Mouse (Mus musculus): ENCODE results near the gene Cyp2w1. TPM values are rescaled to one million over a fixed set of nuclear protein-coding genes. Genes with fewer than 3 reads are reported as not detected.
A peak's percentile ranks its signal among the peaks of the same experiment; 100 is the strongest.

Cyp2w1 gene
- polyA plus RNA-seq, 1 experiment: 0.33 TPM

DNA sequence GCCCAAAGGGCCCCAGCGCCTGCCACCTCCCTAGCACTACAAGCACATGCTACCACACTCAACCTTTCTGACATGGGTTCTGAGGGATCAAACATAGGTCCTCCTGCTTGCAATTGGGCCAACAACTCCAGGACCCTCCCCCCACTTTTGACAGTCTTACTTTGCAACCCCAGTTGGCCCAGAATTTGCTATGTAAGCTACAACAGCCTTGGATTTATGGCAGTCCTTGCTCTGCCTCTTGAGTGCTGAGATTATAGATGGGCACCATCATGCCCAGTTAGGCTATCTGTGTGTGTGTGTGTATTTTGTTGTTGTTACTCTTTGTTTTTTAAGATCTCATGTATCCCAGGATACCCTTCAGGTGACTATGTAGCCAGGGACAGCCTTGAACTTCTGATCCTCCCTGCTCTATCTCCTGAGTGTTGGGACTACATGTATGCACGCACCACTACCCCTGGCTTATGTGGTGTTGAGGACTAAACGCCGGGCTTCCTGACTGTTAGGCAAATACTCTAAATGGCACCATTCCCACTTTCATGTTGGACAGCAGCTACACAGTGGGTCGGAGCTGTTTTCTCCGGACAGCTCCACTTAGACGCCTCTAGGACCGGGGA lies 27.5 kb downstream of the Cyp2w1 start:
- peaks cover 65% of the 10 kb centered on the region for H3K4me1 ChIP-seq (ENCODE audit: control insufficient read depth, insufficient read depth, low read length)
- DNase-seq: no peak
- 12% methylated on average over 8 of the region's 8 CpGs for WGBS
- H3K4me3 ChIP-seq (replicated peaks; ENCODE audit: extremely low read depth, low read depth, low read length): peak overlapping the region; percentile 42
- TF ChIP-seq POLR2A (IDR thresholded peaks at IDR 0.05; ENCODE audit: borderline replicate concordance, extremely low read depth, low read depth, low read length) (no peak), CTCF (IDR thresholded peaks at IDR 0.05; ENCODE audit: insufficient read depth, low read length) (no peak)

DNA sequence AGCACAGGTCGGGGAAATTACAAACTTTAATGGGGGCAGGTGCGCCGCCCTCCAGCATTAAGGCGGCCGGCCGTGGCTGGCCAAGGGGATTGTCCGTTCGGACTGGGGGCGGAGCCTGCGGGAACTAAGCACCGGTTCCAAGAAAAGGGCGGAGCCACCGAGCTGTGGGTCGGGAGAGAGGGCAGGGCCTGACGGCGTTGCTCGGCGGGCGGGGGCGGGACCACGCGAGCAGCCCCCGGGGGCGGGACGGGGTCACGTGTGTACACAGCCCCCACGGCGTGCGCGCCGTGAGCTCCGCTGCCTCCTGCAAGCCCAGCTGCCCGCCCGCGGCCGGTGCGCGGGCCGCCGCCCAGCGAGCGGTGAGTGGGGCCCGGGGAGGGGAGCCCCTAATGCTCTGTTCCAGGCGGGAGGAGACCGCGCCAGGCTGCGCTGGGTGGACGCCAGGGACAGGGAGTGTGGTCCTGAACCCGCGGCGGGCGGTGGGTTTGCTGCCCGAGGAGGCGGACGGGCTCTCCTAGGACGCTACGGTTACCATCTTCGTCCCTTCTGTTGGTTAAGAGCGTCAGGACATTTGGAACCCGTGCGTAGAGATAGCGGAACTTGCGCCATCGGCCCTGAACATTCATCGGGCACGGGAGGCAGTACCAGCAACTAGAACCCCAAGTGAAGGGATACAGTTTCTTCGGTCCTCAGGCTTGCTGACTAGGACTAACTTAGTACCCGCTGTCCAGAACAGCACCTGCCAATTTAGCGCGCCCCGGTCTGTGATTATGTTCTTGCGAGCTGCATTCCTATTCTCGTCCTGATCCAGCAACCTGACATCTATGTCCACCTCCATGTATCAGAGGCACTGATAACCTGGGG lies 28.2 kb downstream of the Cyp2w1 start:
- peak; percentile 97 for DNase-seq
- H3K4me1 ChIP-seq (ENCODE audit: control insufficient read depth, insufficient read depth, low read length): peaks cover 72% of the 10 kb centered on the region
- H3K4me3 ChIP-seq (replicated peaks; ENCODE audit: extremely low read depth, low read depth, low read length): peak overlapping the region; percentile 81
- 1% methylated on average over 70 of the region's 73 CpGs for WGBS
- TF ChIP-seq CTCF (IDR thresholded peaks at IDR 0.05; ENCODE audit: insufficient read depth, low read length) (no peak), POLR2A (IDR thresholded peaks at IDR 0.05; ENCODE audit: borderline replicate concordance, extremely low read depth, low read depth, low read length) (peak; percentile 52)

DNA sequence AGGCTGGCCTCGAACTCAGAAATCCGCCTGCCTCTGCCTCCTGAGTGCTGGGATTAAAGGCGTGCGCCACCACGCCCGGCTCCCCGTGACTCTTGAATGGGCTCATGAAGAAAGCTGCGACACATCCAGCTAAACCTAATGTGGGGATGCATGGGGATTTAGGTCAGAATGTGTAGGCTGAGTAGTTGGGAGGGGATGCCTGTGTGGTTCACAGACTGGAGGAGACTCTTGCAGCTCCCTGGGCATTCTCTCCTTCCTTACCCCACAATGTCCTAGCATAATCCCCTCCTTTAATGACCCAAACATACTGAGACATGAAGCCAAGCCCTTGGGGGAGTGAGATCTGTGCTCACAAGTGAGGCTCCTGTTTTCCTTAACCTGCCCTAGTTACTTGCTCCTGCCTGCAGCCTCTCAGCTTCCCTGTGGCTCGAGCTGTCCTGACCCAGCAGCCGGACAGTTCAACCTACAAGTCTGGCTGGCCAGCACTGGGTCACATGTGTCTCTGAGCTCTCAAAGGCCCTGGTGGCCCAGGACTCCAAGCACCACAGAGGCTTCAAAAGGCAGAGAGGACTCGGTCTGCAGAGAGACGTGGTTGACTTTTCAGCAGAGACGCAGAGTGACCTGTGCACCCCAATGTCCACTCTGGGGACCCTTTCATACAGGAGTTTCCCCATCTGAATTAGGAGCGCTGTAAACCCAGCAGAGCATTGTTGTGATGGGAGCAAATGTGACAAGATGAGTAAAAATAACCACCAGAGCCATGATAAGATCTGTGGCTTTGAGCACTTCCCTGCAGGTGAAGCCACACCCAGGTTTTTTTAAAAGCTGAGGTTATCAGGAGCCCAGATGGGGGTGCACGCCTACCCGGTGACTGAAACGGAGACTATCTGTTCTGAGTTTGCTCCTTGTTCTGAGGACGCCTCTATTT lies 29.4 kb downstream of the Cyp2w1 start:
- TF ChIP-seq CTCF (IDR thresholded peaks at IDR 0.05; ENCODE audit: insufficient read depth, low read length) (no peak), POLR2A (IDR thresholded peaks at IDR 0.05; ENCODE audit: borderline replicate concordance, extremely low read depth, low read depth, low read length) (peak; percentile 46; the same call in 1 of the 2 replicates)
- H3K4me3 ChIP-seq (replicated peaks; ENCODE audit: extremely low read depth, low read depth, low read length): peak overlapping the region; percentile 32
- no peak for DNase-seq
- peaks cover 75% of the 10 kb centered on the region for H3K4me1 ChIP-seq (ENCODE audit: control insufficient read depth, insufficient read depth, low read length)
- WGBS: 33% methylated on average over 18 of the region's 18 CpGs

DNA sequence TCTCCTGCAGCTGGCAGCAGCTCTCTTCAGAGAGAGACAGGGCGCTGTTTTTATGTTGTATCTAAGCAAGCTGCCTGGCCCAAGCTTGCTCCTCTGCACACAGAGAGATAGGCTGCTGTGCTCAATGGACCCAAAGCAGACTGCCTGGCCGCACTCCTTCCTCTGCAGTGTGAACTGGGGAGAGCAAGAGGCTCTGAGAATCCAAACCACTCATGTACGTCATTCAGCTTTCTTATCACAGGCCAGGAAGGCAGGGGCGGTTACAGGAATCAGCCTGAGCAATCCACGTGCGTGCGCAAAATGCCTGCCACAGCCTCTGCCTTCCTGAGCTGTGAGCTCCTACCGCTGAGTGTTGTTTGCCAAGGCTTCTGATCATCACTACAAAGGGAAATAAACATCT lies 30.3 kb downstream of the Cyp2w1 start:
- 8% methylated on average over 8 of the region's 8 CpGs for WGBS
- Histone ChIP-seq H3K4me3 (replicated peaks; ENCODE audit: extremely low read depth, low read depth, low read length) (peak overlapping the region; percentile 26), H3K4me1 (ENCODE audit: control insufficient read depth, insufficient read depth, low read length) (peaks cover 72% of the 10 kb centered on the region)
- peak; percentile 70 for DNase-seq
- TF ChIP-seq POLR2A (IDR thresholded peaks at IDR 0.05; ENCODE audit: borderline replicate concordance, extremely low read depth, low read depth, low read length): peak; percentile 97
- TF ChIP-seq CTCF (IDR thresholded peaks at IDR 0.05; ENCODE audit: insufficient read depth, low read length): no peak

DNA sequence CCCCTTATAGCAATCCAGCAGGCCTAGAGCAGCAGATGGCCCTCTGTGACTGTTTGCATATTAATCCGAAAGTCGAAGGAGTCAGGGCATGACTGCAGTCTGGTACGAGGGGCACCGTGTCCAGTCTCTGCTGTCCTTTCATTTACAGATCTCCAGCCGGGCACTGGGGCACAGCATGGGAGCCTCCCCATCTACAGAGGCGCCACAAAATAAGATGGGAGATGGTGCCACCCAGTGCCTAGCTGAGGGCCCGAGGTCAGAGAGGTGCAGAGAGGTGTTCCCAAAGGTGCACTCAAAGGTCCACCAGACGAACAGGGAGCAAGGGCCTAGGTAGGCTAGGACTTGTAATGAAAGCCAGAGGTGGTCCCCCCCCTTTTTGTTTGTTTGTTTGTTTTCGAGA lies 30.8 kb downstream of the Cyp2w1 start:
- TF ChIP-seq POLR2A (IDR thresholded peaks at IDR 0.05; ENCODE audit: borderline replicate concordance, extremely low read depth, low read depth, low read length) (no peak), CTCF (IDR thresholded peaks at IDR 0.05; ENCODE audit: insufficient read depth, low read length) (no peak)
- no peak for DNase-seq
- Histone ChIP-seq H3K4me1 (ENCODE audit: control insufficient read depth, insufficient read depth, low read length) (peaks cover 70% of the 10 kb centered on the region), H3K4me3 (replicated peaks; ENCODE audit: extremely low read depth, low read depth, low read length) (peak overlapping the region; percentile 34)
- 52% methylated on average over 9 of the region's 9 CpGs for WGBS

DNA sequence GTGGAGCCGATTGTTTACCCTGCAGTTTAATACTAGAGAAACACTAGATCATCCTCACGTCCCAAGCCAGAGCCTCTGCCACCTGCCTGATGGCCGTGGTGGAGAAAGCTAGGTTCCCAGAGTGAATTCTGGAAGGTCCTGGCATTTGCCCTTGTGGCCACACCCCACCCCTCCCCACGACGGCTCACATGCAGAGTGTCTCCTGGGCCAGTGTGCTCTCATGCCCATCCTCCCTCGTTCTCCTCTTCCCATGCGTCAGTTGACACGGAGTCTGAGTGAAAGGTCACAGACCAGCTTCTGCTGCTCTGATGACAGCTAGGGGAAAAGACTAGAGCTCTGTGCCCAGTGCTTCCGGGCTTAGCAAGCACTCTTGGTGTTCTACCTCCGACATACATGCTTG lies 32.1 kb downstream of the Cyp2w1 start:
- no peak for DNase-seq
- TF ChIP-seq CTCF (IDR thresholded peaks at IDR 0.05; ENCODE audit: insufficient read depth, low read length) (no peak), POLR2A (IDR thresholded peaks at IDR 0.05; ENCODE audit: borderline replicate concordance, extremely low read depth, low read depth, low read length) (peak; percentile 8; the same call in 1 of the 2 replicates)
- H3K4me1 ChIP-seq (ENCODE audit: control insufficient read depth, insufficient read depth, low read length): peaks cover 73% of the 10 kb centered on the region
- 16% methylated on average over 10 of the region's 10 CpGs for WGBS
- H3K4me3 ChIP-seq (replicated peaks; ENCODE audit: extremely low read depth, low read depth, low read length): no peak overlapping the region

DNA sequence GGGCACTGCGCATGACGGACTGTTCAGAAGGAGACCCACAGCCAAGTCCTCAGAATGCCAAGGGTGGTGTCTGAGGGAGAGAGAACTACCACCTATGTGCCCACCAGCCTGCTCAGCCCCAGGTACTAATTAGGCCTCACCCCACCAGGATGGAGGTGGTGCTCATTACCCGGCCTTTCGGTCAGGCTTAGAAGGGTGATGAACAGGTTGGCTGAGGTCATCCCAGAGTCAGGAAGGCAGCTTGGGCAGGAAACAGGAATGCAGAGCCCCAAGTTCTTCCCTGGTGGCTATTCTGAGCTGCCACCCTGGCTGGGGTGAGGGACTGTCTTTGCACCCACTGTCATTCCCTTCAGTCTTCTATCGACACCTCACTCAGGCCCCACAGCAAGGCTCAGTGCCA lies 33.6 kb downstream of the Cyp2w1 start:
- Histone ChIP-seq H3K4me3 (replicated peaks; ENCODE audit: extremely low read depth, low read depth, low read length) (no peak overlapping the region), H3K4me1 (ENCODE audit: control insufficient read depth, insufficient read depth, low read length) (peaks cover 72% of the 10 kb centered on the region)
- WGBS: 73% methylated on average over 5 of the region's 5 CpGs
- DNase-seq: no peak
- TF ChIP-seq CTCF (IDR thresholded peaks at IDR 0.05; ENCODE audit: insufficient read depth, low read length) (no peak), POLR2A (IDR thresholded peaks at IDR 0.05; ENCODE audit: borderline replicate concordance, extremely low read depth, low read depth, low read length) (no peak)

DNA sequence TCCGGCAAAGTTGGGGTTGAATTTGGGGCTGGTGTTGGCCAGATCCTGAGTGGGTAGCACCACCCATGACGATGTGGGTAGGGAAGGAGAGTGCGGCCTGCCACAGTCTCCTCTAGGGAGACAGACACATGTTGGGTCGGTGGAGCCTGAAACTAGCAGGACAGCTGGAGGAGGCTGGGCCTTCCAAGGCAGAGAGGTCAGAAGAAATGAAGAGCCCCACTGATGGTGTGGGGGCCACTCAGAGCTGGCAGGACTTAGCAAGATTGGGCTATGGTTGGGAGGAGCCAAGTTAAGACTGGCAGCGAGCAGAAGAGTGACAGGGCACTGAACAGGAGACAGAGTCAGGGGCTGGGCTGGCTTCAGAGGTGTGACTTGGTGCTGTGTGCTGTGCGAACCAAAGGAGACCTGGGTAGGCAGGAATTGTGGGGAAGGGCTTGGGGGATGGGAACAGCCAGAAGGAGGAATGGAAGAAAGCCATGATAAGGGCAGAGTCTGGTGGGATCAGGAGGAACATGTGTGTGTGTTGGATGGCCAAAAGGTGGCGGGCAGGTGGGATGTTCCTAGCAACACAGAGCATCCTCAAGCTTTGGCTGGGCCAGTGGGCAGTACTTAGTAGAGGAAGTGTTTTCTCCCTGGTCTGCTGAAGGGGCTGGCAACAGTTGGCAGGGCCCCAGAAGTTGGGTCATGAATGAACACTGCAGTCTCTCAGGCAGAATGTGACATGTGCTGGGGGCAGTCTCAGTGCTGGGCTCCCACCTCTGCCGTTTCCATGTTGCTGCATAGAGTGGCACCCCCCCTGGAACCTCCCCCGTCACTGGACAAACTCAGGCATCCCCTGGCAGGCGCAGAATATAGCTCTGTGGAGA lies 35.1 kb downstream of the Cyp2w1 start:
- TF ChIP-seq POLR2A (IDR thresholded peaks at IDR 0.05; ENCODE audit: borderline replicate concordance, extremely low read depth, low read depth, low read length) (0 out of 2 replicates have a peak, but pooled peaks have one; percentile 3), CTCF (IDR thresholded peaks at IDR 0.05; ENCODE audit: insufficient read depth, low read length) (no peak)
- Histone ChIP-seq H3K4me3 (replicated peaks; ENCODE audit: extremely low read depth, low read depth, low read length) (no peak overlapping the region), H3K4me1 (ENCODE audit: control insufficient read depth, insufficient read depth, low read length) (peaks cover 76% of the 10 kb centered on the region)
- DNase-seq: no peak
- 63% methylated on average over 10 of the region's 10 CpGs for WGBS

Measured in lung, adult 2 months (tissue).